Mouse (Mus musculus): ENCODE measurements around the gene Smc2.
"Not testable (repeated sequence)": the region's sequence is repeated elsewhere in the genome, so short reads cannot be mapped to it uniquely, and the experiment has no call there.

The Smc2 gene

DNA sequence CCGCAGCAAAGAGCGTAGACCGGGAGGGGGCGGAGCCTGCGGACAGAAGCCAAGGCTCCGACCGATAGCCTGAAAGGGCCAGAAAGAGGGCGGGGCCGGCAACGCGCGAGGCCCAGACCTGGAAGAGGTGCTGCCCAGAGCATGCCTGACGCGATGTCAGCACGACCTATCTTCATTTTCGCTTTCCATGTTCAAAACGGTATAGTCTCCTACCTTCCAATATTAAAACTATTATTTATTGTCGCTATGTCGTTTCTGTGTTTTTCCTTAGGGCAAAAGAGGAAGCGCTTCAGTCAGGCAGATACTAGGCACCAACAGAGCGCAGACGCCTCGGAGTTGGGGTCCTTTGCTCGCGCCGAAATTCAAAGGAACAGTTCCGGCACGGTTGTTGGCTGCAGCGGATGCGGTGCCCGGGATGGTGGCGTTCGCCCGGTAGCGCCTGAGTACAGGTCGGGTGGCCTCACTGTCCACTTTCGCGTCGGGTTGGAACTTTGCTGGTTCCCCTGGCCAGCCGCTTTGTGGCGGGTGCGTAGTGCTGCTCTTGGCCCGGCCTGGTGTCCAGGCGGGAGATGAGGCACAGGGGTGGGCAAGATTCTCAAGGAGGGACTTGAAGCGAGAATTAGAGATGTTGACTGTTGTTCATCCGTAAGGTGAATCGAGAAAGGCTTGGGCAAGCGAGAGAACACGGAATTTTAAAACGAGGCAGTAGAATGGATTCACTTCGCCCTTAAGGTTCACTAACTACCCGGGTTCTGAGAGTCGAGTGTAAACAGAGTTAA is at the start of gene Smc2:
Gene Smc2, plus strand, starts transcription at position 358 of the 779 bp plus-strand sequence.
- peak; percentile 92 for DNase-seq

DNA sequence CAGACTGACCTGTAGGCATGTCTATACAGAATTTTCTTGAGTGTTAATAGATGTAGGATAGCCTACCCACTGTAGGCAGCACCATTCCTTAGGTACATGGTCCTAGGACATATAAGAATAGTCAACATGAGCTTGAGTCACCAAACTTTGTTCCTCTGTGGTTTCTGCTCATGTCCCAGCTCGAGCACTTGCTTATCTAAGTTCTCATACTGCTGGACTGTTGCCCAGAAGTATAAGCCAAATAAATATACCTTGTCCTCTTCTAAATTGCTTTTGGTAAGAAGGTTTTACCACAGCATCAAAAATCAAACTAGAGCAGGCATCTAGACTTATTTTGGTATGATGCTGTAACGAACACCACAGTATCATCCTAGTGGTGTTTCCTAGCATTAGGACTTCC is 27.5 kb upstream of the Smc2 start:
- DNase-seq = no peak

DNA sequence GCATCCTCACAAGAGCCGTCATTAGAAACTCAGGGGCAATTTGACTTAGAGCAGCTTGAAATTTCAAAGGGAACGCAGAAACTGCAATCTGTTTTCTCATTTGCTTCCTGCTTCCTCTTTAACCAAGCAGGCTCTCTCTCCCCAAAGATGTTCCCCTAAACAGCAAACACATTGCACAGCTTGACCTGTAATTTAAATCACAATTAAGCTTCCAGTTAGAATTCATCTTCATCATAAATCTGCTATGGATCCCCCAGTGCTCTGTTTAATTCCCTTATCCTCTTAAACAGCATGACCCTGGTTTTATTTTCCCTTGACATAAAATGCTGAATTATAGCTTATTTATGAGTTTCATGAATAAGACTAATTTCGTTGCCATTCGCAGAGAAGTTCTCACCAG is 15.4 kb upstream of the Smc2 start:
- no peak for DNase-seq

DNA sequence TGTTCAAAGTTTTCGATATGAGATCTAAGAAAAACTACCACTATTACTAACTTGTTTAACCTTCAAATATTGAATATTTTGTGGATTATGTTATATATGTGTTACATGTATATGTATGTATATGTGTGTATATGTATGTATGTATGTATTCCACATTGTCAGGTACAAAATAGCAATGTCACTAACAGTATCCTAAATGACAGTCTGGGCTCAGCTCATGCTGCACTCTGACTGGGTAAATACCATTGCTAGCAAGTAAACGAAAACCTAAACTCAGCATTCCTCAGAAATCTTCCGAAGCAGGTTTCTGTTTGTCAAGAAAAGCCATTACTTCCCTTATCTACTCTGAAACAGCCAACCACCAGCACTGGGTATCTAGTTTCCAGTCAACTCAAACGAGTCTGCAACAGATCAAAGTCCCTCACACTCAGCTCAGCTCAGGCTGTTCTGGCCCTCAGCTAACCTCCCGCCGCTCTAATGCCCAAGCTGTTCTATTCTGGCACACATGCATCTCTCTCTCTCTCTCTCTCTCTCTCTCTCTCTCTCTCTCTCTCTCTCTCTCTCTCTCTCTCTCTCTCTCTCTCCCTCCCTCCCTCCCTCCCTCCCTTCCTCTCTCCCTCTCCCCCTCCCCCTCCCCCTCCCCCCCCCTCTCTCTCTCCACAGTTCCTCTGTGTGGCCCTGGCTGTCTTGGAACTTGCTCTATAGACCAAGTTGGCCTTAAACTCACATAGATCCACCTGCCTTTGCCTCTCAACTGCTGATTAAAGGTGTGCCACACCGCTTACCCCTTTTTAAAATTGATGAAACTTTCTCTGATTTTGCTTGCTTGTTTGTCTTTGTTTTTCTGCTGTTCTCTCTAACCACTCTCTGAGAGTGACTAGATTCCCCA is 9.5 kb upstream of the Smc2 start:
- DNase-seq = no peak

DNA sequence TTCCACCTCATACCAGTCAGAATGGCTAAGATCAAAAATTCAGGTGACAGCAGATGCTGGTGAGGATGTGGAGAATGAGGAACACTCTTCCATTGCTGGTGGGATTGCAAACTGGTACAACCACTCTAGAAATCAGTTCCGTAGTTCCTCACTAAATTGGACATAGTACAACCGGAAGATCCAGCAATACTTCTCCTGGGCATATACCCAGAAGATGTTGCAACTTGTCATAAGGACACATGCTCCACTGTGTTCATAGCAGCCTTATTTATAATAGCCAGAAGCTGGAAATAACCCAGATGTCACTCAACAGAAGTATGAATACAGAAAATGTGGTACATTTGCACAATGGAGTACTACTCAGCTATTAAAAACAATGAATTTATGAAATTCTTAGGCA is 3.5 kb upstream of the Smc2 start:
- not testable (repeated sequence) for DNase-seq

DNA sequence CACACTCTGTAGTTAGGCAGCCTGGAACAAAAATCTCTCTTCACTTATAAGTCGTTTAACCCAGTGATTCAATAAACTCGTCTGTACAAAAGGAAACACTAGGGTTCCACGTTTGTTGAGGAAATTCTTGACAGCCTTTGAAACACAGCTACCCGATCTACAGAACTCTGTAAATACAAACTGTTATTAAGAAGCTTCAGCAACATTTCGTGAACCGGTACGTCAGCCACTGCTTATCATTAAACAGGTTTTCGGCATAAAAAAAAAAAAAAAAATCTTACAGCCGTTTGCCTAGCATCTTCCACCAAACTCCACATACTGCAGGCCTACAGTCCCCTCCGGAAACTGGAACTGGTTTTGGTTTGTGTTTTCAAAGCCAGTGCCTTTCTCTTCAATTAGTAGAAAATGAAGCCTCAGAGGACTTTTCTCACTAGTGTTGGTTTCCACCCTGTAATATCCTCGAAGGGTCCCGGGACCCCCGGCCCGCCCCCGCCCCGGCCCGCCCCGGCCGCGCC is 615 bp upstream of the Smc2 start:
- no peak for DNase-seq

DNA sequence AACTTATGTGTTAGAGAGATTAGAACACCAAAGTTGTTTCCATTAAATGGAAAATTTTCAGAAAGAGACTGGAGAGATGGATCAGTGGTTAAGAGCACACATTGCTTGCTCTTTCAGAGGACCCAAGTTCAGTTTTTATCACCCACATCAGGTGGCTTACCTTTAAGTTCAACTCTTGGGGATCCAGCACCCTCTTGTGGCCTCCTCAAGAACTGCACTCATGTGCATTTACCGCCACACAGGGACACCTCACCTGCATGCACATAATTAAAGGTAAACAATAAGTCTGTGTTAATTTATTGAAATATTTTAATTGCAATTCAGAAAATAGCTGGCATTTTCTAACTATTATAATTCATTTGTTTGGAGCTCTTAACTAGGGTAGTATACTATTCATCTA is 20.7 kb downstream of the Smc2 start:
- no peak for DNase-seq

DNA sequence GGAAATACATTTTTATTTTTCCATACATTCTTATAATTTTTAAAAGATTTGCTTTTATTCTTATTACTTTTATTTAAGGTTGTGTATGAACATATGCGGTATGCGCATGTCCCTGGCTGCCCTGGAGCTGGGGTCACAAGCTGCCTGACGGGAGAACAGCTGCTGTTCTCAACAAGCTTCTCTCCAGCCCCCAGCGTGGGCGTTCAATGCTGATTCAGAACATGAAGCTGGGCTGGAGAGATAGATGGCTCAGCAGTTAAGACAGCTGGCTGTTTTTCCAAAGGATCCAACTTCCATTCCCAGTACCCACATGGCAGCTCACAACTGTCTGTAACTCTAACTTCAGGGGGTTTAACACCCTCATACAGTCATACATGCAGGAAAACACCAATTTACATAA is 22.3 kb downstream of the Smc2 start:
- no peak for DNase-seq

DNA sequence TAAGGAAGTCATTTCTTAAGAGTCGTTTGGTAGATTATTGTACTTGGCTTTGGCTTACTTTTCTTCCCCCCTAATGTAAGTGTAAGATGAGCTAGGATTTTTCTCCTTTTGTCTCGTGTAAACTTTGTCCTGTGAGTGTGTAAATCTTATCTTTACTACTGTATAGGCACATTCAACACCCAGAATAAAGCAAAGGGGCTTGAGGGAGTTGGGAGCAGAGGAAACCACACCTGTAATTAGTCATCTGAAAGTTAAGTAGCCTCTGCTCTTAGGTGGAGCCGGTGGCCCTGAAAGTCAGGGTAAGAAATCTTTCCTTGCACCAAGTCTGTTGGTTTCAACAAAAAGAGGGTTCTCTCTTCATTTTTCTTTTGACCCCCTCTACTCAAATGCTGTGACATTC is 34.4 kb downstream of the Smc2 start:
- no peak for DNase-seq

DNA sequence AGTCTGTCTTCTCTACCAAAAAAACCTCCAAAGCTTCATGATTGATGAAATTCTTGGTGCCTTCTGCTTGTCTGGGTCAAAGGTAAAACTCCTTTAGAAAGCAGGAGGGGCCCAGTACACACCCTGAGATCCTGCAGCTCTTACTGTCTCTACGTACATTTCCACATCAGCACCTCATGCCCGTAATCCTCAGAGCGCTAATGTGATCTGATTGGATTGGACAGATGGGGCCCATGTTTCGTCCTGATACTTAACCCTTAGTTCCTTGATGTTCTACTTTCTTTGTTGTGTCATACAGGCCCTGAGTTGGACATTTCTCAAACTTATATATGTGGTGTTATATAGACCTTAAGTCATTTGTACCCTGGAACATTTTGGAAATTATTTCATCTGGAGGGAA is 48.4 kb downstream of the Smc2 start:
- DNase-seq = no peak

DNA sequence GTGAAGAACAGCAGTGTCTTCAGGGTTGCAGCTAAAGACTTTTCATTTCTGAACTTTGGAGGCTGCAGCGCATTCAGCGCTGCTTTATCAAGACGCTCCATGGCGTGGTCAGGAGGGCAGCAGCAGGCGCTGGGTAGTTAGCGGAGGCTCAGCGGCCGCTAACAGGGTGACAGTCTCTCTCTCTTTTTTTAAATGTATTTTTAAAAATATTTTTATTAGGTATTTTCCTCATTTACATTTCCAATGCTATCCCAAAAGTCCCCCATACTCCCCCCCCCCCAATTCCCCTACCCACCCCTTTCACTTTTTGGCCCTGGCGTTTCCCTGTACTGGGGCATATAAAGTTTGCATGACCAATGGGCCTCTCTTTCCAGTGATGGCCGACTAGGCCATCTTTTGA is 58.1 kb downstream of the Smc2 start, which contains the start of gene Vma21-ps:
Gene Vma21-ps, minus strand, starts transcription at position 101 of the 400 bp plus-strand sequence.
- not testable (repeated sequence) for DNase-seq

DNA sequence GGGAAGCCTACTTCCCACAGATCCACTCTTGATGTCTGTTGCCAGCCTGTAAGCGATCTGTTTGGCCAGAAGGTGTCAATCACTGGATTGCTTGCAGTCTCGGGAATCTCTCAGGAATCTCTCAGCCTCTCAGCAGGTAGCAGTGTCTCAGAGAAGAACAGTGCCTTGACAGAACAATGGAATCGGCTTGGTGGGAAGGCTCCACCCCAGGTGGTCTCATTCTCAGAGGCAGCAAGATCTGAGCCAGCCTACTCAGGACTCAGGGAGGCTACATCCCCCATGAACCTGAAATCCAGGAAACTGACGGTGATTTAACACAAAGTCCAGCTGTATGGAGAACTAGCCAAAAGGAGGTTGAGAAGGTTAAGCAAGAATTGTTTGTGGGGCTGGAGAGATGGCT is 78.5 kb downstream of the Smc2 start:
- no peak for DNase-seq

DNA sequence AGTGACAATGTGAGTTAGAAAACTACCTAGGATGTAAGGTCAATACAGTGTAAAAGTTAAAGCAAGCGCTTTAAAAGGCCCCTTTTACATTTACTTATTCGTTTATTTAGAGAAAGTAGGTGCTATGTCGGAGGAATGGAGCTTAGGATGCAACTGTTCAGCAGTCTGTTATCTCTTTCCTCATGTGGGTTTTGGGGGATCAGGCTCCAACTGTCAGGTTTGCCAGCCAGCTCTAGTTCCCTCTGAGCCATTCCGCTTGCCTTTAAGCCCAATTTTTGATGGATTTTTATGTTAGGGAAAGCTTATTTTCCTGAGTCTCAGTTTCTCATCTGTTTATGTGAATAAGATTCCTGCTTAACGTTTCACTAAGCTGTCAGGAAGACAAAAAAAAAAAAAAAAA is 80.3 kb downstream of the Smc2 start:
- DNase-seq = no peak

DNA sequence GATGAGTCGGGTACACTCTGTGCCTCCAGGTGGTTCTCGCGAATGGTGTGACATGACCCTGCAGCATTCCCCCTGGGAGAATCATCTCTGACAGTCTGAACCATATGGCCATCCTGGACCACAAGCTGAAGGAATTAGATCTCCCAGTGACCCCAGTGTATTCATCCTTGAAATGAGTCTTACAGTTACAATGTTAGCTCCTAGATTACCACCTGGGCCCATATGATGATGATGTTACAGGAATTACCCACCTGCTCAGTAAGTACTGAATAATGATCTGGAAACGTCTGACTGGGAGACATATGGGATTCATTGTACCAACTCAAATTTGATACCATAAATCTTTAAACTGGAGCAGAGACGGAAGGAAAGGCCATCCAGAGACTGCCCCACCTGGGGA is 87.4 kb downstream of the Smc2 start:
- no peak for DNase-seq

DNA sequence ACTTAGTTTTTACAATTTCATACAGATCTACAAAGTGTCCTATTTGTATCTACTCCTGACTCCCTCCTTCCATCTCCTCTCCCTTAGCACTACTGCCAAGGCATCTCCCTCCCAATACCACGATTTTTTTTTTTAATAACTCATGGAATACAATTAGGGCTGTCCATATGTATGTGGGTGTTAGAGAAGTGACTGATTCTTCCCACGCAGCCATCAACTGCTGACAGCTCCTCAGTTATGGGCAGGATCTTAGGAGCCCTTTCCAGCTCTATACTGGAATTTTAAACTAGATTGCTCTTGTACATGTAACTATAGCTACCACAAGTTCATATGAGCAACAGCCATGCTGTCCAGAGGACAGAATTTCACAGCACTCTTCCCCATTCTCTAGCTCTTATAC is 91.6 kb downstream of the Smc2 start:
- no peak for DNase-seq
